ENCODE assay signal across 10 mouse cellular contexts in the genomic region with DNA sequence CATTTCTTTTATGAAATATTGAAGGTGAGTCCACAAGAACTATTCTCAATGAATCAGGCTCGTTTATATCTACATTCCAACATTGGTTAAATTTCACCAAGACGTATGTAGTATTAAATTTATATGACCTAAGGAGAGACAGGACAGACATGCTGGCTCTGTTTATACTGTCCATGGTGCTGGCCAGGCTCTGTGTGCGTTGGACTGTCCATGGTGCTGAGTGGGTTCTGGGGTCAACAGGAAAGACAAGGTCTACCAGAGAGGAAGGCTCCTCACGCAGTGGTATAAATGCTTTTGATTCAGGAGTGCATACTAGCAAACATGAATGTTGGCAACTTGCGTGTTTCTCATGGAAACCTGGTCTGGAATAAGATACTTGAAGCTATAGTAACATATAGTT.
DNase-seq lines count a peak whose midpoint lies in the region; ATAC-seq lines count a peak whose summit lies in the region.
"Had no signal": no experiment of that assay in that cellular context is flagged by ENCODE, and none has a peak within 500 bp of the region (broad histone marks: within the 10 kb centered on the region; RNA-seq: fewer than 3 reads in every experiment).

No protein-coding gene starts in this region.

- H3K4me1 ChIP-seq in kidney, embryonic 15.5 days = no peaks in the 10 kb centered on the region
- no peaks in the 10 kb centered on the region for H3K4me1 ChIP-seq in forebrain, embryonic 15.5 days
- H3K4me1 ChIP-seq: heart, embryonic 15.5 days; limb, embryonic 15.5 days had no signal

- WGBS in kidney, embryonic 15.5 days = 58% methylated on average over 5 of the region's 5 CpGs
- WGBS in forebrain, embryonic 15.5 days = 82% methylated on average over 5 of the region's 5 CpGs

- no peaks in the 10 kb centered on the region for H3K9me3 ChIP-seq in kidney, embryonic 15.5 days (replicated peaks)
- H3K9me3 ChIP-seq in forebrain, embryonic 15.5 days = no peaks in the 10 kb centered on the region
- H3K9me3 ChIP-seq: heart, embryonic 15.5 days; limb, embryonic 15.5 days had no signal

- H3K27ac ChIP-seq in kidney, embryonic 15.5 days = no peak overlapping the region
- H3K27ac ChIP-seq in forebrain, embryonic 15.5 days (replicated peaks) = no peak overlapping the region
- H3K27ac ChIP-seq: heart, embryonic 15.5 days; limb, embryonic 15.5 days had no signal

- H3K4me3 ChIP-seq in kidney, embryonic 15.5 days (replicated peaks) = no peak overlapping the region
- H3K4me3 ChIP-seq in forebrain, embryonic 15.5 days = no peak overlapping the region
- H3K4me3 ChIP-seq: heart, embryonic 15.5 days; limb, embryonic 15.5 days had no signal

- H3K27me3 ChIP-seq in kidney, embryonic 15.5 days = no peaks in the 10 kb centered on the region
- no peaks in the 10 kb centered on the region for H3K27me3 ChIP-seq in forebrain, embryonic 15.5 days
- H3K27me3 ChIP-seq: heart, embryonic 15.5 days; limb, embryonic 15.5 days had no signal

- no peaks in the 10 kb centered on the region for H3K36me3 ChIP-seq in kidney, embryonic 15.5 days
- H3K36me3 ChIP-seq in forebrain, embryonic 15.5 days = no peaks in the 10 kb centered on the region
- H3K36me3 ChIP-seq: heart, embryonic 15.5 days; limb, embryonic 15.5 days had no signal

- H3K4me2 ChIP-seq in kidney, embryonic 15.5 days = no peak overlapping the region
- H3K4me2 ChIP-seq in forebrain, embryonic 15.5 days (replicated peaks) = no peak overlapping the region
- H3K4me2 ChIP-seq: heart, embryonic 15.5 days; limb, embryonic 15.5 days had no signal

- peak; percentile 1 for DNase-seq in kidney, adult 9 months
- DNase-seq in 3T3-L1 (ENCODE audit: low read depth, low spot score) (peak; percentile 20), ES-CJ7 (ENCODE audit: low read depth, low spot score) (peak; percentile 9)
- DNase-seq in kidney, postnatal 36 days = peak; percentile 1 to 17
- DNase-seq: cerebellum, postnatal 36 days had no signal

- ATAC-seq in kidney, embryonic 15.5 days (replicated peaks; ENCODE audit: low FRiP score) = no peak
- no peak for ATAC-seq in monocyte, adult 5-6 weeks (replicated peaks; ENCODE audit: insufficient number of reproducible peaks, low FRiP score, low TSS enrichment, poor library complexity, severe bottlenecking)
- no peak for ATAC-seq in forebrain, embryonic 15.5 days (replicated peaks)

- no peak overlapping the region for H3K9ac ChIP-seq in kidney, embryonic 15.5 days
- no peak overlapping the region for H3K9ac ChIP-seq in forebrain, embryonic 15.5 days (replicated peaks)
- H3K9ac ChIP-seq: heart, embryonic 15.5 days; limb, embryonic 15.5 days had no signal
